Mouse (Mus musculus): ENCODE data around the gene Gm8300.
"Not testable (repeated sequence)": the region's sequence is repeated elsewhere in the genome, so short reads cannot be mapped to it uniquely, and the experiment has no call there.

DNA sequence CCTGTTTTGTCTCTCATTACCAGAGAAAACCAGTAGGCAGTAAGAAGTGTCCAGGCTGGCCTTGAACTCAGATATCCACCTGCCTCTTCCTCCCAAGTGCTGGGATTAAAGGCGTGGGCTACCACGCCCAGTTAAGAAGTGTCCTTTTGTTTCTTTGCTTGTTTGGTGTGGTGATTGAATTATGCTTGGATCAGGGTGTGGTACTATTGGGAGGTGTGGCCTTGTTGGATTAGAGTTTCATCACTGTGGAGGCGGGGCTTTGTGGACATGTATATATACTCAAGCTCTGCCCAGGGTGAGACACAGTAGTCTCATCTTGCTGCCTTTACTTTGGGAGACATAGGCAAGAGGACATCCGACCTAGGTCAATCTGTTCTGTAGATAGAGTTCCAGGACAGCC lies at the start of gene Gm8300:
- TF ChIP-seq CTCF (IDR thresholded peaks at IDR 0.05; ENCODE audit: control insufficient read depth, insufficient read depth, insufficient replicate concordance, low read depth, low read length); POLR2A (IDR thresholded peaks at IDR 0.05; ENCODE audit: control insufficient read depth, low read depth, low read length): not testable (repeated sequence)

All from testis, adult 2 months (tissue).